Mouse (Mus musculus) brown adipose tissue, adult 24 weeks (tissue): Measurements from ENCODE around the gene Rassf9. TPM values are rescaled to one million over a fixed set of nuclear protein-coding genes. Genes with fewer than 3 reads are reported as not detected.

ENCODE experiments used
- polyA plus RNA-seq: library from polyadenylated mRNA; stranded (reverse); fragments of >200 nt; gene quantifications from 2 replicates; pipeline ENCODE4 v1.2.4, GENCODE M21; 2012; ENCODE audit not compliant: missing spikeins, insufficient read depth, insufficient read length

Rassf9 gene
- polyA plus RNA-seq, 1 experiment, result 4.0 TPM

Other genes with a start within 250 kb of the Rassf9 start
- 3.7 and 4.2 TPM in 2 replicates for gene Nts, start 21.7 kb upstream of the Rassf9 start, polyA plus RNA-seq